ENCODE assay signal across 8 mouse cellular contexts in the genomic region with DNA sequence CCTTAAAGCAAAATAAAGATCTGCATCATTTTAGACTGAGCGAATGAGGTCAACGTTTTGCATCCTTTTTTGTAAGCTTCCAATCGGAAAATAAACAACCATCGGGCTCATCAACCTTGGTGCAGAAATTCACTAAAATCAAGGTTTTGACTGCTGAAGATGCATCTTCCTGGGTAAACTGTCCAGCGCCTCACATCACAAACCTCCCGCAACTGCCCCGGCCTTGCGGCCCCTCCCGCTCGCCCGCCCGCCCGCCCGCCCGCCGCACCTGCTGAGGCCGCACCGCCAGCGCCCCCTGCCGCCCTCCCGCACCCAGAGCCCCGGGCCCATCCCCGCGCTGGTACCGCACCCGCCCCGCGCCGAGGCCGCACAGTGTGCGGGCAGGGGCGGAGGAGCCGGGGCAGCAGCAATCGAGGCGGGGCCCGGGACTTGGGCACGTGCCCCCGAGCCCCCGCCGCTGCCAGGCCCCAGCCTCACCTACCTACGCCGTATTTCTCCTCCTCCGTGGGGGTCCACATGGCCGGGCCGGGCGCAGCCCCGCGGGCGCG. TPM values are rescaled to one million over a fixed set of nuclear protein-coding genes. Genes with fewer than 3 reads are reported as not detected.
A peak's percentile ranks its signal among the peaks of the same experiment; 100 is the strongest.
DNase-seq lines count a peak whose midpoint lies in the region; ATAC-seq and TF ChIP-seq lines count a peak whose summit lies in the region.

No protein-coding gene starts in this region.

- H3K27me3 ChIP-seq in embryonic facial prominence, embryonic 14.5 days (replicated peaks; ENCODE audit: control insufficient read depth, insufficient read depth, low read length) = peaks cover 86% of the 10 kb centered on the region
- H3K27me3 ChIP-seq in intestine, embryonic 14.5 days (replicated peaks; ENCODE audit: control insufficient read depth, insufficient read depth, low read length) = peaks cover 98% of the 10 kb centered on the region
- peaks cover 41% of the 10 kb centered on the region for H3K27me3 ChIP-seq in small intestine, adult 2 months (ENCODE audit: control insufficient read depth, insufficient read depth, low read length)

- H3K9me3 ChIP-seq in embryonic facial prominence, embryonic 14.5 days (ENCODE audit: control insufficient read depth, low read length) = no peaks in the 10 kb centered on the region
- H3K9me3 ChIP-seq in intestine, embryonic 14.5 days (ENCODE audit: control insufficient read depth, low read length) = no peaks in the 10 kb centered on the region

- ATAC-seq in embryonic facial prominence, embryonic 14.5 days (ENCODE audit: low read depth) = peak; percentile 81
- ATAC-seq in intestine, embryonic 14.5 days (replicated peaks; ENCODE audit: low FRiP score, low TSS enrichment, low read depth) = peak; percentile 68

- H3K4me1 ChIP-seq in embryonic facial prominence, embryonic 14.5 days (ENCODE audit: control insufficient read depth, insufficient read depth, low read length) = 0 out of 2 replicates have a peak, but pooled peaks cover 3% of the 10 kb centered on the region
- peaks cover 7% of the 10 kb centered on the region; the same call in 1 of the 2 replicates for H3K4me1 ChIP-seq in intestine, embryonic 14.5 days (replicated peaks; ENCODE audit: control insufficient read depth, insufficient read depth, low read length)
- no peaks in the 10 kb centered on the region for H3K4me1 ChIP-seq in small intestine, adult 2 months (ENCODE audit: control insufficient read depth, insufficient read depth, insufficient read length, low read length)

- intact Hi-C loops in left cerebral cortex, adult 2 months (cut with DNase I) = loop anchor here (5.0 kb wide), 1 partner anchor 64 kb away; no protein-coding TSS in a partner anchor

- H3K4me3 ChIP-seq in left cerebral cortex, adult 2 months = peak overlapping the region; percentile 82
- H3K4me3 ChIP-seq in embryonic facial prominence, embryonic 14.5 days (ENCODE audit: low read depth, low read length) = peak overlapping the region; percentile 60
- peak overlapping the region; percentile 50 for H3K4me3 ChIP-seq in intestine, embryonic 14.5 days (ENCODE audit: low read depth, low read length)
- peak overlapping the region; percentile 67 for H3K4me3 ChIP-seq in small intestine, adult 2 months (ENCODE audit: low read depth, low read length)

- peak overlapping the region; percentile 99 for H3K4me2 ChIP-seq in embryonic facial prominence, embryonic 14.5 days (ENCODE audit: low read depth, low read length)
- peak overlapping the region; percentile 91 for H3K4me2 ChIP-seq in intestine, embryonic 14.5 days (ENCODE audit: low read length)

- H3K9ac ChIP-seq in embryonic facial prominence, embryonic 14.5 days (ENCODE audit: low read depth, low read length) = peak overlapping the region; percentile 63
- peak overlapping the region; percentile 35; the same call in 1 of the 2 replicates for H3K9ac ChIP-seq in intestine, embryonic 14.5 days (ENCODE audit: low read length)

- no peak for TF ChIP-seq POLR2A in brain, embryonic 14.5 days (IDR thresholded peaks at IDR 0.05; ENCODE audit: borderline replicate concordance, extremely low read depth, insufficient read depth, insufficient read length, poor library complexity, severe bottlenecking)
- TF ChIP-seq POLR2A in small intestine, adult 2 months (IDR thresholded peaks at IDR 0.05; ENCODE audit: low read depth, low read length) = no peak

- peak; percentile 45 for TF ChIP-seq CTCF in left cerebral cortex, adult 2 months (IDR thresholded peaks at IDR 0.05)
- TF ChIP-seq CTCF in brain, embryonic 14.5 days (IDR thresholded peaks at IDR 0.05; ENCODE audit: borderline replicate concordance, extremely low read depth, insufficient read depth, insufficient read length) = peak; percentile 22; the same call in 1 of the 2 replicates
- no peak for TF ChIP-seq CTCF in small intestine, adult 2 months (IDR thresholded peaks at IDR 0.05; ENCODE audit: extremely low read depth, insufficient read length, insufficient replicate concordance, low read depth, low read length)

- H3K36me3 ChIP-seq in embryonic facial prominence, embryonic 14.5 days (ENCODE audit: control insufficient read depth, insufficient read depth, low read length) = no peaks in the 10 kb centered on the region
- H3K36me3 ChIP-seq in intestine, embryonic 14.5 days (ENCODE audit: control insufficient read depth, insufficient read depth, low read length) = no peaks in the 10 kb centered on the region
- H3K36me3 ChIP-seq in small intestine, adult 2 months (ENCODE audit: control insufficient read depth, insufficient read depth, low read length) = no peaks in the 10 kb centered on the region

- 4% methylated on average over 15 of the region's 50 CpGs for WGBS in embryonic facial prominence, embryonic 14.5 days
- WGBS in intestine, embryonic 14.5 days = 2% methylated on average over 32 of the region's 50 CpGs
- whole genome bisulfite sequencing in small intestine, adult 2 months = 3% methylated on average over 38 of the region's 50 CpGs

- peak overlapping the region; percentile 96 for H3K27ac ChIP-seq in left cerebral cortex, adult 2 months
- no peak overlapping the region for H3K27ac ChIP-seq in embryonic facial prominence, embryonic 14.5 days (replicated peaks; ENCODE audit: low read depth, low read length)
- no peak overlapping the region for H3K27ac ChIP-seq in intestine, embryonic 14.5 days (ENCODE audit: low read depth)
- H3K27ac ChIP-seq in small intestine, adult 2 months (ENCODE audit: insufficient read depth, low read depth, low read length) = no peak overlapping the region

- DNase-seq in left cerebral cortex, adult 2 months (ENCODE audit: extremely low spot score in 1 of 2, low spot score in 2 of 2) = peak; percentile 75 to 78
- no peak for DNase-seq in left cerebral cortex, adult 11 months (ENCODE audit: low spot score)
- peak; percentile 76 for DNase-seq in brain, embryonic 14.5 days (ENCODE audit: low read depth)
- no peak for DNase-seq in embryonic facial prominence, embryonic 14.5 days (ENCODE audit: low spot score)
- DNase-seq in intestine, embryonic 14.5 days (ENCODE audit: low spot score) = no peak
- peak; percentile 4 for DNase-seq in lung, postnatal 36 days
- no peak for DNase-seq in ovary, postnatal 14 days (ENCODE audit: low spot score)

RNA-seq across cellular contexts. Expression of gene Dock3, which starts 0.6 kb away (rescaled TPM):
- total RNA-seq in left cerebral cortex, adult 2 months (2021) = 100 to 1,000 TPM; 216 to 221 TPM
- polyA plus RNA-seq in brain, embryonic 14.5 days (2012; rRNA removed) = 55.7 and 78.6 TPM in 2 replicates
- polyA plus RNA-seq in embryonic facial prominence, embryonic 14.5 days (2014; fragmentation: Nextera tagmentation; extraction: Ambion mirVana) = 1.4 and 1.7 TPM in 2 replicates
- 0.57 and 0.82 TPM in 2 replicates for polyA plus RNA-seq in intestine, embryonic 14.5 days (2014; fragmentation: Nextera tagmentation; extraction: Ambion mirVana)
- polyA plus RNA-seq in small intestine, adult 2 months (2012; rRNA removed) = 0.57 and 3.1 TPM in 2 replicates

RNA-seq across cellular contexts. Expression of gene Mapkapk3, which starts 58.6 kb away (rescaled TPM):
- total RNA-seq in left cerebral cortex, adult 2 months (2021) = 1 to 10 TPM; 3.4 to 3.5 TPM
- polyA plus RNA-seq in brain, embryonic 14.5 days (2012; rRNA removed) = 2.6 and 3.3 TPM in 2 replicates
- polyA plus RNA-seq in embryonic facial prominence, embryonic 14.5 days (2014; fragmentation: Nextera tagmentation; extraction: Ambion mirVana) = 10.1 and 12.2 TPM in 2 replicates
- 21.2 and 23.2 TPM in 2 replicates for polyA plus RNA-seq in intestine, embryonic 14.5 days (2014; fragmentation: Nextera tagmentation; extraction: Ambion mirVana)
- 19.4 and 25.7 TPM in 2 replicates for polyA plus RNA-seq in small intestine, adult 2 months (2012; rRNA removed)

Comparison
In these comparisons a context has a peak if more than half of its experiments do, and no peak if none do; other contexts are left out.
1. DNase-seq: peak in left cerebral cortex, adult 2 months (2 of 2), brain, embryonic 14.5 days (single experiment) and lung, postnatal 36 days (single experiment); none in left cerebral cortex, adult 11 months (single experiment), embryonic facial prominence, embryonic 14.5 days (single experiment), intestine, embryonic 14.5 days (single experiment) and ovary, postnatal 14 days (single experiment).
2. RNA of gene Dock3, which starts 0.6 kb away (polyA plus RNA-seq): 55.7 to 78.6 TPM in brain, embryonic 14.5 days; 0.57 to 3.1 TPM in small intestine, adult 2 months, 1.4 to 1.7 TPM in embryonic facial prominence, embryonic 14.5 days and 0.57 to 0.82 TPM in intestine, embryonic 14.5 days; every median in the first group is over 10 times any median in the second.
3. Peak in every context shown above with its lines, with median percentiles within 50 percentile points of each other: H3K4me3 ChIP-seq.